Mouse (Mus musculus): ENCODE data around the gene Alg1. TPM values are rescaled to one million over a fixed set of nuclear protein-coding genes. Genes with fewer than 3 reads are reported as not detected.

The Alg1 gene
- polyA plus RNA-seq, 1 experiment, result 10.8 TPM

GRCm38 (mm10) chr16:5263156-5263555, 29.7 kb downstream of the Alg1 start:
- TF ChIP-seq GATA1 (IDR thresholded peaks at IDR 0.05; ENCODE audit: borderline replicate concordance, low read length) (no peak), FLI1 (IDR thresholded peaks at IDR 0.05; ENCODE audit: low read length) (no peak)
- H3K27me3 ChIP-seq (replicated peaks), result peaks cover 3% of the 10 kb centered on the region
- peaks cover 17% of the 10 kb centered on the region for H3K9me3 ChIP-seq
- H3K36me3 ChIP-seq (replicated peaks; ENCODE audit: low read length), result no peaks in the 10 kb centered on the region
- H3K4me3 ChIP-seq (replicated peaks), result no peak overlapping the region
- H3K4me1 ChIP-seq, result no peaks in the 10 kb centered on the region

- no peaks in the 10 kb centered on the region for H3K4me1 ChIP-seq
- peaks cover 17% of the 10 kb centered on the region for H3K9me3 ChIP-seq
- TF ChIP-seq FLI1 (IDR thresholded peaks at IDR 0.05; ENCODE audit: low read length) (no peak), GATA1 (IDR thresholded peaks at IDR 0.05; ENCODE audit: borderline replicate concordance, low read length) (no peak)
- H3K36me3 ChIP-seq (replicated peaks; ENCODE audit: low read length), result no peaks in the 10 kb centered on the region
- H3K4me3 ChIP-seq (replicated peaks), result no peak overlapping the region
- peaks cover 5% of the 10 kb centered on the region for H3K27me3 ChIP-seq (replicated peaks)
These were observed 30.5 kb downstream of the Alg1 start for GRCm38 (mm10) chr16:5263926-5264325.

GRCm38 (mm10) chr16:5271411-5272035, 38.1 kb downstream of the Alg1 start:
- no peaks in the 10 kb centered on the region for H3K9me3 ChIP-seq
- TF ChIP-seq FLI1 (IDR thresholded peaks at IDR 0.05; ENCODE audit: low read length), result no peak
- TF ChIP-seq GATA1 (IDR thresholded peaks at IDR 0.05; ENCODE audit: borderline replicate concordance, low read length), result no peak
- H3K36me3 ChIP-seq (replicated peaks; ENCODE audit: low read length), result no peaks in the 10 kb centered on the region
- no peaks in the 10 kb centered on the region for H3K4me1 ChIP-seq
- H3K4me3 ChIP-seq (replicated peaks), result no peak overlapping the region
- peaks cover 16% of the 10 kb centered on the region for H3K27me3 ChIP-seq (replicated peaks)

GRCm38 (mm10) chr16:5272371-5272770, 39.0 kb downstream of the Alg1 start:
- TF ChIP-seq FLI1 (IDR thresholded peaks at IDR 0.05; ENCODE audit: low read length) (no peak), GATA1 (IDR thresholded peaks at IDR 0.05; ENCODE audit: borderline replicate concordance, low read length) (no peak)
- H3K9me3 ChIP-seq, result no peaks in the 10 kb centered on the region

GRCm38 (mm10) chr16:5279571-5280222, 46.3 kb downstream of the Alg1 start:
- no peak for TF ChIP-seq FLI1 (IDR thresholded peaks at IDR 0.05; ENCODE audit: low read length)
- Histone ChIP-seq H3K27me3 (replicated peaks) (peaks cover 18% of the 10 kb centered on the region), H3K4me3 (replicated peaks) (no peak overlapping the region), H3K4me1 (no peaks in the 10 kb centered on the region), H3K9me3 (no peaks in the 10 kb centered on the region), H3K36me3 (replicated peaks; ENCODE audit: low read length) (no peaks in the 10 kb centered on the region)

More at GRCm38 (mm10) chr16:5272371-5272770, 39.0 kb downstream of the Alg1 start:
- H3K4me1 ChIP-seq, result no peaks in the 10 kb centered on the region
- H3K27me3 ChIP-seq (replicated peaks), result peaks cover 16% of the 10 kb centered on the region
- no peak overlapping the region for H3K4me3 ChIP-seq (replicated peaks)
- H3K36me3 ChIP-seq (replicated peaks; ENCODE audit: low read length), result no peaks in the 10 kb centered on the region

- Histone ChIP-seq H3K4me3 (replicated peaks) (no peak overlapping the region), H3K36me3 (replicated peaks; ENCODE audit: low read length) (no peaks in the 10 kb centered on the region), H3K4me1 (0 out of 2 replicates have a peak, but pooled peaks cover 3% of the 10 kb centered on the region), H3K9me3 (no peaks in the 10 kb centered on the region), H3K27me3 (replicated peaks) (peaks cover 18% of the 10 kb centered on the region)
- TF ChIP-seq GATA1 (IDR thresholded peaks at IDR 0.05; ENCODE audit: borderline replicate concordance, low read length), result no peak
- no peak for TF ChIP-seq FLI1 (IDR thresholded peaks at IDR 0.05; ENCODE audit: low read length)
These were observed 49.3 kb downstream of the Alg1 start for GRCm38 (mm10) chr16:5282686-5283085.

GRCm38 (mm10) chr16:5285376-5285775, 52.0 kb downstream of the Alg1 start:
- peaks cover 18% of the 10 kb centered on the region for H3K27me3 ChIP-seq (replicated peaks)
- H3K4me1 ChIP-seq, result 0 out of 2 replicates have a peak, but pooled peaks cover 3% of the 10 kb centered on the region

More at GRCm38 (mm10) chr16:5285376-5285775, 52.0 kb downstream of the Alg1 start:
- Histone ChIP-seq H3K36me3 (replicated peaks; ENCODE audit: low read length) (no peaks in the 10 kb centered on the region), H3K4me3 (replicated peaks) (no peak overlapping the region), H3K9me3 (0 out of 2 replicates have a peak, but pooled peaks cover 5% of the 10 kb centered on the region)
- TF ChIP-seq GATA1 (IDR thresholded peaks at IDR 0.05; ENCODE audit: borderline replicate concordance, low read length), result no peak
- no peak for TF ChIP-seq FLI1 (IDR thresholded peaks at IDR 0.05; ENCODE audit: low read length)

Other genes with a start within 250 kb of the Alg1 start
- gene Sept12, start 235.8 kb upstream of the Alg1 start, polyA plus RNA-seq (2012; ENCODE audit: insufficient read depth, low replicate concordance), result not detected in 2 replicates
- gene Smim22, start 226.3 kb upstream of the Alg1 start, polyA plus RNA-seq (2012; ENCODE audit: insufficient read depth, low replicate concordance), result not detected in 2 replicates
- gene Rogdi, start 220.1 kb upstream of the Alg1 start, polyA plus RNA-seq (2012; ENCODE audit: insufficient read depth, low replicate concordance), result 34.2 and 52.7 TPM in 2 replicates
- 4.3 and 10.9 TPM in 2 replicates for gene Glyr1, start 183.8 kb upstream of the Alg1 start, polyA plus RNA-seq (2012; ENCODE audit: insufficient read depth, low replicate concordance)
- 8.9 and 11.3 TPM in 2 replicates for gene Ubn1, start 183.6 kb upstream of the Alg1 start, polyA plus RNA-seq (2012; ENCODE audit: insufficient read depth, low replicate concordance)
- gene Ppl, start 101.2 kb upstream of the Alg1 start, polyA plus RNA-seq (2012; ENCODE audit: insufficient read depth, low replicate concordance), result not detected in 2 replicates
- 0.71 TPM in 1 of 2 replicates, not detected in the other for gene Sec14l5, start 86.5 kb upstream of the Alg1 start, polyA plus RNA-seq (2012; ENCODE audit: insufficient read depth, low replicate concordance)
- 23.9 and 25.4 TPM in 2 replicates for gene Nagpa, start 29.6 kb upstream of the Alg1 start, polyA plus RNA-seq (2012; ENCODE audit: insufficient read depth, low replicate concordance)
- not detected in 2 replicates for gene AU021092, start 11.3 kb upstream of the Alg1 start, polyA plus RNA-seq (2012; ENCODE audit: insufficient read depth, low replicate concordance)
- gene Eef2kmt, start 22.4 kb downstream of the Alg1 start, polyA plus RNA-seq (2012; ENCODE audit: insufficient read depth, low replicate concordance), result 2.5 TPM in 1 of 2 replicates, not detected in the other